Mouse (Mus musculus) adrenal gland, postnatal 36 days (tissue): ENCODE measurements at regions not wholly inside any gene's neighbourhood (a gene's known extent, or its start where the extent isn't known, plus 50 kb on each side); places are given as distances from the start of the nearest gene placed in this dataset.
A peak's percentile ranks its signal among the peaks of the same experiment; 100 is the strongest.

ENCODE experiments used
- DNase-seq, 2 experiments: peaks; one replicate each; pipeline ENCODE4 v3.0.0; 2021; ENCODE audit warnings: mixed read lengths in 1 of 2

- no peak for DNase-seq
Measured at GRCm38 (mm10) chr8:126854121-126855055, 91.3 kb downstream of the Tomm20 start.

DNA sequence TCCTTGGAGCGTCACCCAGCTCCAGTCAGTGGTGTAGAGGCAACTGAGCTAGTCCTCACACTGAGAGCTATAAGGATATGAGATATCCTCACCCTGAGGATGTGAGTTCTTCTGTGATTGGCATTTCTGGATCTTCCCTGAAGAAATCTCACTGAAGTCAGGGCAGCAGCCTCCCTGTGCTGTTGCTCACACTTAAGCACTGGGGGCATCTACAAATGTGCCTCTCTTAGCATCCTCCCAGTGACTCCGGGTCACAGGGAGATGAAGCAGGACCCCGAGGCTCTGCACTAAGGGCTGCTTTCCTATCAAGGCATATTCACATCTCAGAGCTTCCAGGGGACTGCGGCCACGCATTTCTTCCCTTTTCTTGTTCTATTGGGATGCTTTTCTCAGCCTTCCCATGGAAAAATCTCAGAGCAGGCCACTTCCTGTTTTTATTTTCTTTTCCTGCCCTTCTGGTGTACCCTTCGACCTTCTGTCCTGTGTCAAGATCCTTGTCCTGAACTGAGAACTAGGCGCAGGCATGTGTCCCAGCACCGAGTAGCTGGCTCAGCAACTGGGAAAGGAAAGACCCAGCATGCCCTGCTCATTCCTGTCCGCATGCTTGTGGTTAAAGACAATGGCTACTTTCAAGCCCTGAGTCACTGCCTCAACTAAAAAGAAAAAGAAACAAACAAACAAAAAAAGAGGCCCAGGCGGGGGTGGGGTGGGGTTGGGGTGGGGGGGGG is 92.8 kb downstream of the Tomm20 start:
- peak; percentile 55 to 63 for DNase-seq

DNA sequence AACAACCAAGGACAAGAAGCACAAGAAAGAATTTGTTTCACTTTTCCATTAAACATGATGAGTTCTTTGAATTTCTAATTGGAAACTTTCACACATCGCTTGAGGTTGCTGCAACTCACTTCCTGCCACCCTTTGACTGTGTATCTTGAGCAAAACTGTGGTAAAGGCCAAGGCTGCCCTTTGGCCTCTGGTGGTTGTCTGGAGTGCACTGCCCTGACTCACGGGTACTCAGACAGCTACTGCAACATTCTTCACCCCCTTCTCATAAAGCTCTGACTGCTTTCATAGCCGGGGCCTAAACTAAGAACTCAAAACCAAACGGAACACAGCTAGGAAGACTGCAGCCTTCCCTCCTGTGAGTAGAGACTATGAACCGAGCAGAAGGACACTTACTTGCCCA is 93.5 kb downstream of the Tomm20 start:
- DNase-seq, result peak; percentile 79

GRCm38 (mm10) chr8:126851780-126852179 is 93.9 kb downstream of the Tomm20 start:
- DNase-seq, result no peak

GRCm38 (mm10) chr8:126850189-126850535 is 95.5 kb downstream of the Tomm20 start:
- DNase-seq, result no peak

GRCm38 (mm10) chr8:126849411-126850188 is 96.0 kb downstream of the Tomm20 start:
- DNase-seq, result peak; percentile 78 to 82

DNA sequence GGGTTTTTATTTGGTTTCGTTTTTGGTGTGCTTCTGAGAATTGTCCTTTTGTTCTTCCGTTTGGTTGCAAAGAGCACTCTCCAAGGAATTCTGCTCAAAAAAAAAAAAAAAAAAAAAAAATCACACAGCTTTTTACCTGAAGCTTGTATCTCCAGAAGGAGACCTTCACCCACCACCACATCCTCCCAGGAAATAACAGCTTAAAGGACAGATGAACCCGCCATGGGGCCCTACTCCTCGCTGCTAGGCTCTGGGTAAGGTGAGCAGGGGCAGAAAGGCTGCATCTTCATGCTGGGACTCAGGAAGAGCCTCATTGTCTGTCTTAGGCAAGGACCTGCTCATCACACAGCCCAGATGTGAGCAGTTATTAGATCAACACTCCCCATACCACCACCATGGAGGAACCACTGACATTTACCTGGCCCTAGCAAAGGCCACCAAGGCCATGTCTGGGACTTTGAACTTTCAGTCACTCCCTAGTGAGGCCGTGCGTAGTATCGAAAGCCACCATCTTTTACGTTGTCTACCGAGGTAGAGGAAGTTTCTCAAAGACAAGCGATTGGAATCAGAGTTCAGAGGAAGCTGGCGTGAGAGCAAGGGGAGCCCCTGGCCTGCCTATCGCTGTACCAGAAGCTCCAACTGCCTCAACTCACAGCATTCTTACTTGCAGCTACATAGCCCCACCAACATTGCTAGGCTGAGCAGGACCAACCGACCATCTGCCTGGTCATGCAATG is 97.1 kb downstream of the Tomm20 start:
- no peak for DNase-seq

GRCm38 (mm10) chr8:126847664-126848353 is 97.8 kb downstream of the Tomm20 start:
- peak; percentile 59 to 62 for DNase-seq

DNA sequence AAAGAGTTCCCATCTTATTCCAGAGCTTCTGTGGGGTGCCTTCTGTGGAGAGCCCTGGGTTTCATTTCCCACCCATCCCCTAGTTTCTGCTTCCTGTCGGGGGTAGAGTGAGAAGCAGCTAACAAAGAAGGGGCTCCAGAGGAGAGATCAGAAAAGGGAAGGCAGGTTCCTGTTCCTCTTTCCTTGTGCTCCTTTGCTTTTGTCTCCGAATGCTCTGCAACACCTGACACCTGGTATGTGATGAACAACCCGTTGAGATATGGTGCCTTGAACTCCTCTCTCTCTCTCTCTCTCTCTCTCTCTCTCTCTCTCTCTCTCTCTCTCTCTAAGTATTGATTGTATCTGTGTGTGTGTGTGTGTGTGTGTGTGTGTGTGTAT is 99.5 kb downstream of the Tomm20 start:
- no peak for DNase-seq

DNA sequence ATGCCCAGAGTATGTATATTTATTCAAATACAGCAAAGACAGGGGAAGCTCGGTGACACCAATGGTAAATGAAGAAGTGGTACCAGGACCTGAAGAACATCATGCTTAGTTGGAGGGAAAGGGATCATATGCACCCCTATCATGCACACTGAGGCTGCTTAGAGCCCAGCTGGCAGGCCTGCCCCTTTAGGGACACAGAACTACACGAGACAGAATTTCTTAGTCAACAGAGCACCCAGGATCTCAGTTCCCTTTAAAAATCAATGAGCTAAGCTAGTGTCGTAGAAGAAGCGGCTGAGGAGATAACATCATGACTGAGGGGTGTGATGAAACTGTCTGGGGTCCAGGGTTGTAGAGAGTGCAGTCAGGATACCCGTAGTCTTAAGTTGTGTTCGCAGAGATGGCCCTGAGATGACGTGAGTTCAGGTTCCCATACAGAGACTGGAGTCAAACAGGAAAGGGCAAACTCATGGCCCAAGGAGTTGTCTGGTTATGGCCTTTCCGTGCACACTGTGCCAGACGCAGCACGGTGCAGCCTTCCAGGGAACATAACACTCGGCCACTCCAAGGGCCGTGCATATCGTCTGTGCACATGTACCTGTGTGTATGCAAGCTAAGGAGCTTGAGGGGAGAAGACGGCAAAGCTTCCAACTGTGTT is 100.0 kb downstream of the Tomm20 start:
- DNase-seq, result no peak

- DNase-seq, result no peak
Measured at GRCm38 (mm10) chr8:126844627-126845026, 101.0 kb downstream of the Tomm20 start.

GRCm38 (mm10) chr8:126841187-126841586 is 104.5 kb downstream of the Tomm20 start:
- no peak for DNase-seq

- peak; percentile 68 to 74 for DNase-seq
Measured at GRCm38 (mm10) chr8:126839712-126840355, 105.8 kb downstream of the Tomm20 start.

- peak; percentile 42 to 70 for DNase-seq
Measured at GRCm38 (mm10) chr8:126839039-126839711, 106.5 kb downstream of the Tomm20 start.

DNA sequence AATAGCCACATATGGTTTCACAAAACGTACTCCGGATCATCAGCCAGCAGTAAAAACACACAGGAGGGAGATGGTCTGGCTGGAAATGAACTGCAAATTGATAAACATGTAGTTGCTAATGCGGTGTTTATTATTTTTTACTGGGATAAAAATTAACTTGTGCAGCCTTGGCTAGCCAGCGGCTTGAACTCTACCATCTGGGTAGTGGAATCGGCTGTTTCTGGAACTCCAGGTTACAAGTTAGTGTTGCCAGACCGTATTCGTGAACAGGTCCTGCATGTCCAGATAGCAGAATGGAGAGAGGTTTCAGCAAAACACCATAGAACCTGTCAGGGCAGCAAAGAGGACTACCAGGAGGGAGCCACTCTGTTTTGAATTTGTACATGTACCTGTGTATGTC is 107.4 kb downstream of the Tomm20 start:
- DNase-seq, result no peak

DNA sequence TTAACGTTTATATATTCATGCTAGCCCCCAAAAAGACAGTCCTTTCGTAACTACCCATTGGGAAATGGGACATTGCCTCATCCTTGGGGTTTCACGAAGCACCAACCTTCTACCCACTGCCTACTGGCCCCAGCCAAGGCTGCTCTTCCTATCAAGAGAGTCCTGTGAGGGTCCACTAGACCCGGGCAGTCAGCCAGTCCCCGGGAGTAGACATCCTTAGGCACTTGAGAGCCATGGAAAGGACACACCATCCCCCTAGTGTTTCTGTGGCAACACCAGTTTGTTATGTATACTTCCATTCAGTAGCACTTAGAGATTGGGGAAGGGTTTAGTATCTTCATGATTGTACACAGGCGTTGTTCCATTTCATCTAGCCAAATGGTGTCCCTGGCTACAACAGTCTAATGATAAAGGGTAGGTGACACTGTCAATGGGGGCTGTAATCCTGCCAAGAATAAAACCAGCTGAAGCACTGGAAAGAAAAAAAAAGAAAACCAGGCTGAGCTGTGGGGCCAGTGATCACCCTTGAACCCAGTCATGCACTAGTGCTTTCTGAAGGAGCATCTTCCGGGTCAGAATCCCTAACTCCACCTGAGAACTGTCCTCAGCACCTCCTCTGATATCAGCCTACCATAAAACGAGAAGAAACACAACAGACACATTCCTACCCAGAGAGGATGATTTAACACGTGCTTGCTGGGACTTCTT is 108.2 kb downstream of the Tomm20 start:
- DNase-seq, result no peak

DNA sequence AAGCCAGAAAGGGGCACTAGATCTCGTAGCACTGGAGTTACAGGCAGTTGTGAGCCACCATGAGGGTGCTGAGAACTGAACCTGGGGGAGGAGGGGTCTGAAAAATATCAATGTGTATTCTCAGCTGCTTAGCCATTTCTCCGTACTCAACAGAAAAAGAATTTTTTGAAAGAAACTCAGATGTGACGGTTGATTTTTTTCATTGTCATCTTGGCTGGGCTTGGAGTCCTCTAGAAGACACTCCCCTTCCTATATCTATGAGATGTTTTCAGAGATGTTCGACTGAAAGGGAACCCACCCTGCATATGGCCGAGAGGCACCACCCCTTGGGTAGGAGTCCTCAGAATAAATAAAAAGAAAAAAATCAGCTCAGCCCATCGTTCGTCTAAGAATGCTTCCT is 110.1 kb downstream of the Tomm20 start:
- no peak for DNase-seq

- peak in 1 of 2 experiments; percentile 48 for DNase-seq
Measured at GRCm38 (mm10) chr8:126833471-126834453, 111.9 kb downstream of the Tomm20 start.
